Mouse (Mus musculus): ENCODE data around the gene Olfr938.

Olfr938 gene

GRCm38 (mm10) chr9:39078787-39079186 lies at the start of gene Olfr938:
Olfr938 (minus strand) TSS chr9:39078887.
- no peak for DNase-seq

DNA sequence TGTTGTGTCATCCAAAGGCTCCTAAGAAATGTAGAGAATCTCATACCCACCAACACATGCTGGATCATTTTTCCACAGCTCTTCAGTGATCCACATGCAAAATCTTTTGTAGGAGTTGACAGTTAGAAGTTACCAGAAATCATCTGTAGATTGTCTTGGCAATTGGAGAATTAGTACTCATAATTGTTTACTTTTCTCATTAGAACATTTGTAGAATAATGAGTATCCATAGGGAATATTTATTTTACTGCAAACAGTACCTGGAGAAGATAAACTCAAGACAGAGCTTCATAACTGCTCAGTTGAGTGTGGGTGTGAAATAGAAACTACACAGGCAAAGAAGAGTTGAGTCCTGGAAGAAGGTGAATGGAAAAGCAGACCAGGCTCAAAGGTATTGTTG lies 49.1 kb upstream of the Olfr938 start, which contains the start of gene Olfr27:
TSS of gene Olfr27 (plus strand) at position 301 of the 400 bp plus-strand sequence.
- no peak for DNase-seq

DNA sequence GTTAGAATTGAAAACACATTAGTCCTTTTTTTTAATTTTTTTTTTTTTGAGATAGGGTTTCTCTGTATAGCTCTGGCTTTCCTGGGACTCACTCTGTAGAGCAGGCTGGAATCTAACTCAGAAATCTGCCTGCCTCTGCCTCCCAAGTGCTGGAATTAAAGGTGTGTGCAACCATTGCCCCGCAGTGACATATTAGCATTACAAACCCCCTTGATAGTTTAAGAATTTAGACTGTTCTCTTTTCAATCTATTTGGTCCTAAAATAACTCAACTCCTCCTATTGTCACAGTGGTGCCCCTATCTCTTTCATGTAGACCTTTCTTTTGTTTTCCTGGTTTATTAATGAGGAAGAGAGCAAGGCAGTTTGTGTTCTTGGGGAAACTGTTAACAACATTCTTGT lies 48.6 kb upstream of the Olfr938 start:
- DNase-seq: no peak

DNA sequence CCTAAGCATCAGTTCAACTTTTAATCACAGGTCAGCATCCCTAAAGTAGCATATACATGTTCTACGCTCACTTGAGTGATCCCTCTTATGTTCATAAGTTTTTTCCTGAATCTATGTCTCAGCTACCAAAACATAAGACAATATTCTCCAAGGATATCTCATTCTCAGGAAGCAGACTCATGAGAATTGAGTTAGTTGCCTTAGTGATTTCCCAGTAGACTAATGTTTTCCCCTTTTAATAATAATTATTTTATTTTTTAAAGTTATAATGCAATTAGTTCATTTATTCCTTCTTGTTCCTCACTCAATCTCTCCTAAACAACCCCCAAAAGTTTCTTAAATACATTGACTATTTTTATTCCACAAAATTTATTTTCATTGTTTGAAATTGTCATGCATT lies 13.8 kb downstream of the Olfr938 start, which contains the start of gene Olfr937:
TSS of gene Olfr937 (minus strand) at position 101 of the 400 bp plus-strand sequence.
- DNase-seq: no peak
